Mouse (Mus musculus): Measurements from ENCODE around the gene Hes2.

Hes2 gene

DNA sequence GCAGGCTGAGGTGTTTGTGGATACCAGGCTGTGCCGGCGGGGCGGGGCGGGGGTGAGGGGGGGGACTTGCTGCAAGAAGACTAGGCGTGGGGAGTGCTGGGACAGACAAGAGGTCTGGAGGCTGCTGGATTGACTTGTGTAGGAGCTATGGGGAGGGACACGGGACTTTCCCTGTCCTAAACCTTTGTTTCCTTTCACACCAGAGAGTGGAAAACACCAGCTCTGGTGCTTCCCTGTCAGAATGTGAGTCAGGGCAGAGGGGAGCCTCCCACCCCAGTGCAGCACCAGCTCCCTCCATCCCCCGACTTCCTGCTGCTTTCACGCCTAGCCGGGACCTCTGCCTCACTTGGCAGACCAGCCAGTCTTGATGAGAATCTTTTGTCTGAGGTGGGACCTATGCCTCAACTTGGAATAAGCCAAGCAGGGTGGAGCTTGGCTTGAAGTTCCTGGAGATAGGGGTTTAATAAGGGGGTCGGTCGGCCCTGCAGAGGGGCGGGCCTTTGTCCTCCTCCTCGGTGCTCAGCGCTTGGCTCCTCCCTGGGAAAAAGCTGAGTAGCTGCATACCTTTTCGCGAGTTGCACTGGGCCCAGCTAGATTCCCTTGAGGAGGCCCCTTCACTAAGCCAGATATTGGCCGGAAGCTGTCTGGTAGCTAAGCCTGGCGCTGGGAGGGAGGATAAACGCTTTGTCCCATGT, 27.0 kb downstream of the Hes2 start:
- DNase-seq (ENCODE audit: low read depth, low spot score) = peak; percentile 74

DNA sequence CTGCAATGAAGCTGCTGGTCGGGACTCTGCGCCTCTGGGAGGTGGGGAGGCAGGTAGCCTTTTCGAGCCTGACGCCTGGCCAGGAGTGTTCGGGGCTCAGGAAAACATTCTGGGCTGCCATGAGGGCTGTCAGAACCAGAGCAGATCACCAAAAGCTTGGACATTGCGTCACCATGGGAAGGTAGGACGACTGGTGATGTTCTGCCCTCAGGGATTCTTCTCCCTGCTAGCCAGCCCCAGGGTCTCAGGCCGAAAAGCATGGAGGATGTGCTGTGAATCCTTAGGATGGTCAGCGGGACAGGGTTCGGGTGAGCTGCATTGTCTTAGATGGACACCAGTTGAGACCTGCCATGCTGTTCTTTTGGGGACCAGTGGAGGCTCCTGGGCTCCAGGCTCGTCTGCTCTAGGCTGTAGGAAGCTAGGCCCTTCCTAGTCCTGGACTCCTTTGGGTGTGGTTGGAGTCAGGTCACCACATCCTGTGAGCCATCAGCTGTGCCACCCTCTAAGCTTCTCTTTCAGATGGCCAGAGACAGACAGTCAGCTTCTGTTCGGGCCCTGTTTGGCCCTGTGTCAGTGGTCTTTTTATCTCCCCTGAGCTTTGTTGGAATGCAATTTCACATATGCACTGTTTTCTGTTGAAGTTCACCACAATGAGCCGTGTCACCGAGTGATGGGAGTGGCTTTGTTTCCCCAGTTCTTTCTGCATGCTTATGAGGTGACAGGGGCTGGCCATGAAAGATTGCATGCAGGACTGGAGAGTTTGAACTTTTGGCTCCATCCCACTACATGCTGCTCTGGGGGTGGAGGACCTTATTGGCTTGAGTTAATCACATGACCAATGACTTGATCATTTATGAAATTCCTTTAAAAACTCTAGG, 27.8 kb downstream of the Hes2 start:
- no peak for DNase-seq (ENCODE audit: low read depth, low spot score)

DNA sequence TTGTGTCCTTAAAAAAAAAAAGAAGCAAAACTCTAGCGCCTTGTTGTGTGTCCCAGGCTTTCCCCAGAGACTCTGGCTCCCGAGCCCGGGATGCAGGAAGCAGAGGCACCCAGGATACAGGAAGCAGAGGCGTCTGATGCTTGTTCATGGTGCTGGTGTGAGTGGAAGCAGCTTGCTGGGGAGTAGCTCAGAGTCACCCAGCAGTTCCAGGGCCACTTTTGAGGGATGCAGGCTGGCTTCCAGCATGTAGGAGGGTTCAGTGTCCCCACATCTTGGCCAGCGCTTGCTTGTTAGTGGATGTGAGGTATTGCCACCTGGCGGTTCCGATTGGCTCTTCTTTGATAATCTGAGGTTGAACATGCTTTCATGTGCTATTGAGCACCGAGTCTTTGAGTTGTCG, 28.5 kb downstream of the Hes2 start:
- DNase-seq (ENCODE audit: low read depth, low spot score) = no peak

DNA sequence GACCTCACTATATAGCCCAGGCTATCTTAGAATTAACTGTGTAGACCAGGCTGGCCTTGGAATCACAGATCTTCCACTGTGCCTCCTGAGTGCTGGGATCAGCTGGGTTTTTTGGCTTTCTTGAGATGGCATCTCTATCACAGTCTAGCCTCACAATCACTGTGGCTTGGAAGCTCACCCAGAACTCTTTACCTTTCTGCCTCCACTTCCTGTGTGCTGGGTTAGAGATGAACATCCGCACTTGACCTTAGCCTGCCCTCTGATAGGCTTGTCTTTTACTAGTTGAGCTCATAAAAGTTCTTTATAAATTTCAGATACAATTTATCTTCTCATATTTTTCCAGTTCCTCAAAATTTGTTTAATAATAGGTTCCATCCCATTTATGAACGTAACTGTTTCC, 30.0 kb downstream of the Hes2 start:
- no peak for DNase-seq (ENCODE audit: low read depth, low spot score)

DNA sequence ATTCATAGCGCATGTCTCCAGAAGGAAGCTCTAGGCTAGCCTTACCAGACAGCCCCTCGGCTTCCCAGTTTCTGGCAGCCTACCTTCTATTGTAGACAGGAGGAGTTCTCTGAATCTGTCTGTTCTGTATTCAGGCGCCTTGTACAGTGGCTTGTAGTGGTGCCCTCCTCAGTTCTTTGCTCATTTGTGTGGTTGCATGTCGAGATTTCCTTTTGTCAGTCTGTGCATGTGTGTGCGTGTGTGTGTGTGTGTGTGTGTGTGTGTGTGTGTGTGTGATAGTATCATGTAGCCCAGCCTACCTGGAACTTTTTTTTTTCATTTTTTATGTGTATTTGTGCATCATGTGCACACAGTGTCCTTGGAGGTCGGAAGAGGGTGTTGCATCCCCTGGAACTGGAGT, 30.4 kb downstream of the Hes2 start:
- DNase-seq (ENCODE audit: low read depth, low spot score) = no peak

DNA sequence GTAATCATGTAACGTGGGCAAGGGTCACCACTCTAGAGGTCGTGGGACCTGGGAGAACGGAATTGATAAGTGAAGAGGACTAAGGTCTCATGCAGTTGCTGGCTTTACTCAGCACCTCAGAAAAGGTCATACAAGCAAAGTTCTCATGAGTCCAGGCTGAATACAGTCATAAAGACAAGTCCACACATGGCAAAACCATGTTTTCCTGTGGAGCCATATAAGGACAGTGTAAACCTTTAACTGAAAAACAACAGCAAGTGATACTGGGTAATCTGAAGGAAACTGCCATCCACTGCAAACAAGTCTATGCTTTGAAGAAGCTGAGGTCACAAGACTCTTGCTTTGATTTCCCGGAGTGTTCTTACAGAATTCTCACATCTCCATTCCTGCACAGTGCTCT, 31.0 kb downstream of the Hes2 start:
- DNase-seq (ENCODE audit: low read depth, low spot score) = no peak

DNA sequence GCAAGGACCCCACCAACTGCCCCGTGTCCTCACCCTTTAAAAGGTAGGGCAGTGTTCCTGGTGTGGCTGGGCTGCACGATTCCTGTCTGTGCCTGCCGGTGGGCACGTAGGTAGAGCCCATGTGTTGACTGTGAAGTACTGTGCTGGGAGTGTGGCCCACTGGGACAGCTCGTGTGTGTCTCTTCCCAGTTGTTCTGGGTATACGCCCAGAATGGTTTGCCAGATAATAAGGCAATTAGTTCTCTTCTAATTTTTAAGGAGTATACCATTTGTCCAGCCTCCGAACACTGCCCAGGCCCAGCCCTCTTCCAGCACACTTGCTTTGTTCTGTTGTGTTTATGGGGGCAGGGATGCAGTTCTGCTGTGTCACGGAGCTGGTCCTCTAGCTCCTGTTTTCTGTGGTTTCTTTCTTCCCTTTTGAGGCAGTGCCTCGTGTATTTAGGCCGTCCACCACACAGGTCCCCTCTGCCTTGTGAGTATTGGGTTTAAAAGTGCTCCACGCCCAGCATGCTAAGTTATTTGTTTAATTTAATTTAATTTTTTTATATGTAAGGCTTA, 31.5 kb downstream of the Hes2 start:
- no peak for DNase-seq (ENCODE audit: low read depth, low spot score)

DNA sequence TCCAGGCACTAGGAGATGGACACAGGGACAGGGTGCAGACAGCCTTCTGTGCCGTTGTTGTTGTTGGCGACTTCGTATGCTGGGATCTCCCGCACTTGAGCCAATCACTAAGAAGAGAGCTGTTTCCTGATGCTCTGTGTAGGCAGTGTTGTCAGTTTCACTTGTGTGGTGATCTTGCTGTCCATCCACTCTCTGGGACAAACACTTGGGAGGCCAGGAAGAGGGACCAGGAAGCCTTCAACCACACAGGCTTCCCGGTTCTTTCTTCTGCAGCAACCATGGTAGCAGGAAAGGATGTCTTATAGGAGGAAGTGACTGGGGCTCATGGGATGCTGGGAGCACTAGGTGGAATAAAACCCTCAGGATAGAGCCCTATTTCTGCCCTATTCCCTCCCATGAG, 32.0 kb downstream of the Hes2 start:
- DNase-seq (ENCODE audit: low read depth, low spot score) = no peak

DNA sequence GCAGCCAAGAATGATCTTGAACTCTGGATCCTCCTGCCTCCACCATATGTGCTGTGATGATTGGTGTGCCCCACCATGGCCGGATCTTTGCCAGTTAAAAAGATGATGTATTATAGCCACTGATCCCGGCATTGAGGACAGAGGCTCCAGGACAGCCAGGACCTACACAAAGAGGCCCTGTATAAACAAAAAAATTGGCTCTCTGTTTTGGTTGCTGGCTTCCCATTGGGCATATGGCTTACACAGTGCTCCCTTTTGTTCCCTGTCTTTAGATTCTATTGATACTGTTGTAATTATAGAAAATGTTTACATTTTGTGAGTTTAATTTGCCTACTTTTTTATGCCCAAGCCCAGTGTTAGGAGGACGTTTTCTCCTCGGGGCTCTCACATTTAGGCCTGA, 33.9 kb downstream of the Hes2 start:
- DNase-seq (ENCODE audit: low read depth, low spot score) = no peak

DNA sequence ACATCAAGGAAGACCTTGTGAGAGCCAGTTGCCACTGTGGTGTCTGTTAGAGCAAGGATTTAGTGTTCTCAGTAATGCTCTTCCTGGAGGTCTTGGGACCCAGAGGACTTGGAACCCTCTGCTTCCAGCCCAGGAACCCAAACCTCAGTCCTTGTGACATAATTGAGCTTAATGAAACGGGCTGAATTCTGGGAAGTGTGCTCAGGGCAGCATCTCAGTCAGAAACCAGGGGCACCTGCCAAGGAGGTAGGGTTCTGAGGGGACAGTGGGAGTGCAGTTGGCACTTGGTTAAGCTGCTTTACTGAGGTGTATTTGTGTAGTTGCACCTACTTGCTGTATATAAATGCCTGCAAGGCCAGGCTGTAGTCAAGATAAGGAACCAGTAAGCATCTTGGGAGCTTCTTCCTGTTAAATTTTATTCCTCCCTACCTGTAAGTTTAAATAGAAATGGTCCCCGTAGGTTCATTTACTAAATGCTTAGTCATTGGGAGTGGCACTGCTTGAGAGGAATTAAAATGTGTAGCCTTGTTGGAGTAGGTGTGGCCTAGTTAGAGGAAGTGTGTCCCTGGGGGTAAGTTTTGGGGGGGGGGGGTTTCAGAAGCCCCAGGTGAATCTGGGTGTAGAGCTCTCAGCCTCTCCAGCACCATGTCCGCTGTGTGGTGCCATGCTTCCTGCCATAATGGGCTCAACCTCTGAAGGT, 36.0 kb downstream of the Hes2 start:
- DNase-seq (ENCODE audit: low read depth, low spot score) = peak; percentile 48

DNA sequence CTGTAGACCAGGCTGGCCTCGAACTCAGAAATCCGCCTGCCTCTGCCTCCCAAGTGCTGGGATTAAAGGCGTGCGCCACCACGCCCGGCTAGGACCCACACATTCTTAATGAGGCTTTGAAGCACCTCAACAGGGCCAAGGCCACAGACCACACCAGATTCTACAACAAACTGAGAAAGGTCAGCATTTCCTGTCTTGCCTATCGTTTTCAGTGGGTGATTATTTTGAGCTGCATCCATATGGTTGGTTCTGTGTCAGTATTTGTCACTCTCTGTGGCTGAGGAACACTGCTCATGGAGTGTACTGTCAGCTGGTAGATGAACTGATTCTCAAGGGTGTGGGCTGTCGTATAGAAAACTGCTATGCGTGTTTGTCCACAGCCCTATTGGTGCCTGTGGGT, 37.6 kb downstream of the Hes2 start:
- no peak for DNase-seq (ENCODE audit: low read depth, low spot score)

DNA sequence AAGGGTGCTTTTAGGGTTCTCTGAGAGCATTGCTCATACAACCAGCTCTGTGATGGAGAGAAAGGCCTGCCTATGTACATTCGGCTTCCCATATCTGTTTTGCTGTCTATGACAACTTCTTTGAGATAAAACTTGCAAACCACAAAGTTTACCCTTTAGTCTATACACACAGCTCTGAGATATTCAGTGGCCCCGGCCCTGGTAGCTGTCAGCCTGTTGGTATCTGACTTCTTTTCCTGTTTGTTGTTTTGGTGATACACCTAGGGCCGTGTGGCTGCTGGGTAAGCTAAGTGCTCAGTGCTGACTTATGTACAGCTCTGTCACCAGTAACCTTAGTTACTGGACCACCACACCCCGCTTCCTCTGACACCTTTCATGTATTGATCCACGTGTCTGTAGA, 38.9 kb downstream of the Hes2 start:
- no peak for DNase-seq (ENCODE audit: low read depth, low spot score)

DNA sequence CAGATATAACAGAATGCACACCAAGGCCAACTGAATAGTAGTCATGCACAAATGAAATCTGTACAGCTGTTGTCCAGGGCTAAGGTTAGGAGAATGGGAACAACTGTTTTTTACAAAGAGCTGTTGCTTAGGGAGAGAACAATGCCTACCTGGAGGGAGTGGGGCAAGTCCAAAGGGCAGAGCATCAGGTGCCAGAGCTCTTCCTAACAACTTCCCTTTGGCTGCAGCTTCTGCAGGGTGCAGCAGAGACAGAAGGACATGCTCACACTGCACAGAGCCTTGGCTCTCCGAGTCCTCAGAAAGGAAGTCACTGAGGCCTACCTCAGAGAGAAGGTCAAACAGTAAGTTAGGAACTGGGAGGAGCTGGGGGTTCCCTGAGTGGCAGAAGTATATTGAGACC, 41.0 kb downstream of the Hes2 start:
- DNase-seq (ENCODE audit: low read depth, low spot score) = no peak

DNA sequence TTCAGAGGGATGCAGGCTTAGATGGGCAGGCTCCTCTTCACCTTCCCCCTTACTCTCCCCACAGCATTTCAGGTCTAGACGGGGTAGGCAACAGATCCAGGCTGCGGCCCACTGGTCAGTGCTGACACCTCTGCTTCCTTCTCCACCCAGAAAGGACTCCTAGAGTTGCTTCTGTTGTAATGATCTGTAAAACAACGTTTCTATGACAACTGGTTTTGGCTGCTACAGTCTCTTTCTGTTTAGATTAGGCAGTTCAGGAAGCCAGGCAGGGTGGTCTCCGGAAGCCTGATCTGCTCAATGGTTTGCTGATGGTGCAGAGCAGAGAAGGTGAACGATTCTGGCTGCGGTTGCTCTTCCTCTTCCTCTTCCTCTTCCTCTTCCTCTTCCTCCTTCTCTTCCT, 42.8 kb downstream of the Hes2 start:
- DNase-seq (ENCODE audit: low read depth, low spot score) = no peak

DNA sequence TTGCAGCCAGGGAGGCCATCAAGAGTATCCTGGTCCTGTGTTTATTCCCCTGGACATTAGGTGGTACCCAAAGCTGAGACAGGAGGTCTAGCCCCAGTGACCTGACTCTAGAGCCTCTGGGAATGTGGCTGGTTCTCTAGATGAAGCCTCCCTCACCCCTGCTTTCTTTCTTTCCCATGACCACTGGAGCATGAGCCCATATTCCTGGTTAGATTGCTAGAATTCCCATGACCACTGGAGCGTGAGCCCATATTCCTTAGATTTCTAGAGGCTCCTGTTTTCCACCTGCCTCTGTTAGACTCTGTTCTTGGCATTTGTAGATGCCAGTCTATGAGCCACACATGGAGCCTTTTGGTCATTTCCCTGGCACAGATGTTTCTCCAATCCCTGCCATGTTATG, 43.8 kb downstream of the Hes2 start:
- DNase-seq (ENCODE audit: low read depth, low spot score) = no peak

DNA sequence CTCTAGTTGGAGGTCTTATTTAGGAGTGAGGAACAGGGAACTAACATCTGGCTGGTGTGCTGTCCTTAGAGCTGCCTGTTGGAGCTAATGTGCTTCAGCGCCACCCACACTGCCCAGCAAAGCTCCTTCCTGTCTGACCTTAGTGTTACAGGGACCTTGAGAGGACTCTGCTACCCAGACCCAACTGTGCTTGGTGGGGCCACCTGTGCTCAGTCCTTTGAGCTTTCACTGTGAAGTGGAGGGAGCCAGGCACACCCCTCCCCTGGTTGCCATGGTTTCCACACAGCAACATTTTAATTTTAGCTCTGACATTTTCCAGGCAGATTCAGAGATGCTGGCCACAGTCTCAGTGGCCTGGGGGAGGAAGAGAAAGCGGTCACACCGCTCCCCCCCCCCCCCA, 44.2 kb downstream of the Hes2 start:
- DNase-seq (ENCODE audit: low read depth, low spot score) = no peak

DNA sequence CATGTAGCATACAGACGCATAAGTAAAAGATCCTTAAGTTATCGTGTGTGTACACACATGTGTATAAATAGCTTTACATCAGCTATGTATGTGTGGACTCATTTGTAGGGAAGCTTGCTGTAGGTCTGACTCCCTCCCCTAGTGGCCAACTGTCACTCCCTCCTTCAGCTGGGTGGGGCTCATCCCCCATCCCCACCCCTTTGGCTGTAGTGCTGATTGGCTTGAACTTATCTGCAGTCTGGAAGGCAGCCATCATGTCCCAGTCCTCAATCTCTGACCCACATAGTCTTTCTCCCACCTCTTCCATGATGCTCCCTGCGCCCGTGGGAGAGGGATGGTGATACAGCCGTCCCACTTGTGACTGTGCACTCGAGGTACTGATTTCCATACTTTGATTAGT, 46.0 kb downstream of the Hes2 start:
- peak; percentile 54 for DNase-seq (ENCODE audit: low read depth, low spot score)

DNA sequence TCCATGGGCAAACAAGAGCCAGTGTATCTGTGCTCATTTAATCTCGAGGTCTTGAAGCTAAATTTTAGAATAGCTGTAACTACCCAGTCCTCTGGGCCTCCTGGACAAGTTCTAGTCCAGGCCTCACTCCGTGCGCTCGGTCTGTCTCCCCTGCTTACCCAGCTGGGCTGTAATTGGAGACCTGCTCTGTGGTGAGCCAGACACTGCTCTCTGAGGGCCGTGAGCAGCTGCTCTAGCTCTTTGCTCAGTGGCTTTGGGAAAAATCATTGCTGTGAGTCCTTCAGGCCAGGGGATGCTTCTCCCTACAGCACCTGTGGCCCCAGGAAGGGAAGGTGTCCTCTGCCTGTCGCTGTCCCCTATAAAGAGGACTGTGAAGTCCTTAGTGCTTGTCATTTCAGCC, 47.5 kb downstream of the Hes2 start:
- DNase-seq (ENCODE audit: low read depth, low spot score) = no peak

DNA sequence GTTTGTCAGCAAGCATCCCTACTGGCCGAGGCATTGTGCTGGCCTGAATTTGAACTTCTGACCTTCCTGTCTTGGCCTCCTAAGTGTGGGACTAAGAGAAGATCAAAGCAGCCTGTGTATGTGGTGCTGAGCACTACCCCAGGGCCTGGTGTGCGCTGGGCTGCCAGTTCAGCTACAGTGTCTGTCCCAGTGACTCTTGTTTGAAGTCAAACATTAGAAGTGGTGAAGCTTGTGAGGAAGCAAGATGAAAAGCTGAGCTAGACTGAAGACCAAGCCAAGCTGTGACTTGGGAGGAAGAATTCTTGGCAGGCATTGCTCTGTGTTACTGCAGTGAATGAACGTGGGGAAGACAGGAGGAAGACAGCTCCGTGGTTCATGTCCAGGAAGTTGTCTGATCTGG, 51.0 kb downstream of the Hes2 start:
- DNase-seq (ENCODE audit: low read depth, low spot score) = no peak

Measured in ZHBTc4 (cell line).